Mouse (Mus musculus) forebrain, embryonic 16.5 days (tissue): ENCODE data around the gene Avl9. TPM values are rescaled to one million over a fixed set of nuclear protein-coding genes. Genes with fewer than 3 reads are reported as not detected.
A peak's percentile ranks its signal among the peaks of the same experiment; 100 is the strongest.

ENCODE experiments used
- ATAC-seq: fragments of 200-750 bp; cut with Nextera tagmentation; 2 replicates; pipeline ENCODE4 v1.8.0; 2017; ENCODE audit warnings: mild to moderate bottlenecking, moderate library complexity
- H3K27ac ChIP-seq: fragments of 300-500 bp; sonication (generic); 2 replicates; pipeline ENCODE4 v1.5.1; 2014; ENCODE audit warnings: low read length, control low read depth
- H3K27me3 ChIP-seq: fragments of 300-500 bp; sonication (generic); replicated peaks from 2 replicates; pipeline ENCODE4 v1.6.1; 2014; ENCODE audit warnings: low read length; ENCODE audit not compliant: control insufficient read depth, insufficient read depth
- H3K36me3 ChIP-seq: fragments of 300-500 bp; sonication (generic); 2 replicates; pipeline ENCODE4 v1.6.1; 2014; ENCODE audit not compliant: control insufficient read depth, insufficient read depth
- H3K4me1 ChIP-seq: fragments of 300-500 bp; sonication (generic); replicated peaks from 2 replicates; pipeline ENCODE4 v1.6.1; 2014; ENCODE audit warnings: low read length; ENCODE audit not compliant: control insufficient read depth, insufficient read depth
- H3K4me2 ChIP-seq: fragments of 300-500 bp; sonication (generic); 2 replicates; pipeline ENCODE4 v1.6.1; 2014; ENCODE audit warnings: mild to moderate bottlenecking, low read length, control low read depth
- H3K4me3 ChIP-seq: fragments of 300-500 bp; sonication (generic); replicated peaks from 2 replicates; pipeline ENCODE4 v1.5.1; 2014; ENCODE audit warnings: mild to moderate bottlenecking, low read length, control low read depth
- H3K9ac ChIP-seq: fragments of 300-500 bp; sonication (generic); replicated peaks from 2 replicates; pipeline ENCODE4 v1.6.1; 2014; ENCODE audit warnings: low read depth, low read length, control low read depth
- H3K9me3 ChIP-seq: fragments of 300-500 bp; sonication (generic); 2 replicates; pipeline ENCODE4 v1.6.1; 2016; ENCODE audit warnings: low read length; ENCODE audit not compliant: control insufficient read depth
- WGBS: fragments of 180-500 bp; shearing (Covaris S2); extraction: QIAGEN DNeasy Blood & Tissue Kit; methylation state at CpG from one replicate; pipeline ENCODE4 v1.1.7; 2014; 5-methylcytosine and 5-hydroxymethylcytosine counted together
- polyA plus RNA-seq: library from polyadenylated mRNA; unstranded; fragments of >200 nt; fragmentation: Nextera tagmentation; extraction: Ambion mirVana; gene quantifications from 2 replicates; pipeline ENCODE4 v1.2.1, GENCODE M21; 2015

Gene Avl9
- polyA plus RNA-seq: 40.3 and 45.8 TPM in 2 replicates

GRCm38 (mm10) chr6:56714574-56715269 lies at the start of gene Avl9:
Avl9 (plus strand) TSS chr6:56714899.
- H3K9ac ChIP-seq: peak within 1 kb of the TSS; percentile 93
- WGBS: under 1% methylated on average over 63 of the region's 64 CpGs
- peak; percentile 98 for ATAC-seq
- no peaks in the 10 kb centered on the region for H3K36me3 ChIP-seq
- H3K27ac ChIP-seq: peak within 1 kb of the TSS; percentile 97
- H3K4me3 ChIP-seq: peak within 1 kb of the TSS; percentile 93
- peaks cover 13% of the 10 kb centered on the region for H3K4me1 ChIP-seq
- no peaks in the 10 kb centered on the region for H3K9me3 ChIP-seq
- peak within 1 kb of the TSS; percentile 83 for H3K4me2 ChIP-seq
- no peaks in the 10 kb centered on the region for H3K27me3 ChIP-seq

GRCm38 (mm10) chr6:56688238-56688637 lies 26.5 kb upstream of the Avl9 start:
- no peak overlapping the region for H3K4me3 ChIP-seq
- H3K4me2 ChIP-seq: no peak overlapping the region
- no peak overlapping the region for H3K9ac ChIP-seq
- H3K27ac ChIP-seq: no peak overlapping the region
- H3K36me3 ChIP-seq: no peaks in the 10 kb centered on the region
- H3K9me3 ChIP-seq: no peaks in the 10 kb centered on the region
- no peaks in the 10 kb centered on the region for H3K4me1 ChIP-seq
- H3K27me3 ChIP-seq: no peaks in the 10 kb centered on the region
- ATAC-seq: no peak
- 93% methylated on average over 3 of the region's 3 CpGs for WGBS

- no peaks in the 10 kb centered on the region for H3K36me3 ChIP-seq
- WGBS: 2% methylated on average over 2 of the region's 2 CpGs
- ATAC-seq: 0 out of 2 replicates have a peak, but pooled peaks have one; percentile 33
These were observed 23.5 kb upstream of the Avl9 start for GRCm38 (mm10) chr6:56691205-56691604.

GRCm38 (mm10) chr6:56692445-56692844 lies 22.3 kb upstream of the Avl9 start:
- H3K9ac ChIP-seq: no peak overlapping the region
- no peak for ATAC-seq
- WGBS: 68% methylated on average over 4 of the region's 4 CpGs

More at GRCm38 (mm10) chr6:56691205-56691604, 23.5 kb upstream of the Avl9 start:
- H3K4me1 ChIP-seq: no peaks in the 10 kb centered on the region
- H3K9me3 ChIP-seq: no peaks in the 10 kb centered on the region
- no peaks in the 10 kb centered on the region for H3K27me3 ChIP-seq
- no peak overlapping the region for H3K9ac ChIP-seq
- H3K27ac ChIP-seq: no peak overlapping the region
- H3K4me3 ChIP-seq: no peak overlapping the region
- no peak overlapping the region for H3K4me2 ChIP-seq

GRCm38 (mm10) chr6:56703931-56704900 lies 10.5 kb upstream of the Avl9 start, which contains the start of gene Lsm5:
Lsm5 (minus strand) TSS chr6:56704710.
- under 1% methylated on average over 46 of the region's 46 CpGs for WGBS
- Histone ChIP-seq H3K9ac (peak within 1 kb of the TSS; percentile 63), H3K4me3 (peak within 1 kb of the TSS; percentile 77), H3K4me1 (peaks cover 6% of the 10 kb centered on the region), H3K4me2 (peak within 1 kb of the TSS; percentile 89), H3K27me3 (no peaks in the 10 kb centered on the region), H3K9me3 (peaks cover 2% of the 10 kb centered on the region; the same call in 1 of the 2 replicates), H3K27ac (peak within 1 kb of the TSS; percentile 23; the same call in 1 of the 2 replicates), H3K36me3 (no peaks in the 10 kb centered on the region)
- peak; percentile 93 for ATAC-seq

More at GRCm38 (mm10) chr6:56692445-56692844, 22.3 kb upstream of the Avl9 start:
- no peak overlapping the region for H3K27ac ChIP-seq
- H3K36me3 ChIP-seq: no peaks in the 10 kb centered on the region
- H3K4me2 ChIP-seq: no peak overlapping the region
- no peaks in the 10 kb centered on the region for H3K27me3 ChIP-seq
- H3K9me3 ChIP-seq: no peaks in the 10 kb centered on the region
- no peaks in the 10 kb centered on the region for H3K4me1 ChIP-seq
- H3K4me3 ChIP-seq: no peak overlapping the region

- Histone ChIP-seq H3K9me3 (no peaks in the 10 kb centered on the region), H3K27ac (peak overlapping the region; percentile 97), H3K4me1 (peaks cover 13% of the 10 kb centered on the region), H3K4me3 (peak overlapping the region; percentile 93), H3K36me3 (no peaks in the 10 kb centered on the region), H3K27me3 (no peaks in the 10 kb centered on the region), H3K9ac (peak overlapping the region; percentile 93), H3K4me2 (peak overlapping the region; percentile 83)
- no peak for ATAC-seq
- 46% methylated on average over 7 of the region's 7 CpGs for WGBS
These were observed 519 bp upstream of the Avl9 start for GRCm38 (mm10) chr6:56714186-56714573.

- Histone ChIP-seq H3K4me3 (peak overlapping the region; percentile 93), H3K9ac (peak overlapping the region; percentile 93), H3K27me3 (no peaks in the 10 kb centered on the region), H3K4me1 (peaks cover 13% of the 10 kb centered on the region), H3K4me2 (peak overlapping the region; percentile 83), H3K9me3 (no peaks in the 10 kb centered on the region), H3K27ac (peak overlapping the region; percentile 97), H3K36me3 (no peaks in the 10 kb centered on the region)
- no peak for ATAC-seq
- WGBS: under 1% methylated on average over 25 of the region's 25 CpGs
These were observed 569 bp downstream of the Avl9 start for GRCm38 (mm10) chr6:56715270-56715666.

GRCm38 (mm10) chr6:56719071-56719470 lies 4.4 kb downstream of the Avl9 start:
- Histone ChIP-seq H3K9ac (no peak overlapping the region), H3K27ac (no peak overlapping the region), H3K4me2 (no peak overlapping the region), H3K4me3 (no peak overlapping the region), H3K9me3 (no peaks in the 10 kb centered on the region), H3K36me3 (no peaks in the 10 kb centered on the region), H3K27me3 (no peaks in the 10 kb centered on the region), H3K4me1 (peaks cover 16% of the 10 kb centered on the region)
- WGBS: 87% methylated on average over 1 of the region's 1 CpGs
- ATAC-seq: no peak

- H3K27ac ChIP-seq: no peak overlapping the region
- WGBS: 56% methylated on average over 3 of the region's 3 CpGs
- ATAC-seq: no peak
These were observed 6.2 kb downstream of the Avl9 start for GRCm38 (mm10) chr6:56720877-56721276.

More at GRCm38 (mm10) chr6:56720877-56721276, 6.2 kb downstream of the Avl9 start:
- Histone ChIP-seq H3K4me2 (no peak overlapping the region), H3K36me3 (peaks cover 5% of the 10 kb centered on the region), H3K9ac (no peak overlapping the region), H3K4me3 (no peak overlapping the region), H3K9me3 (no peaks in the 10 kb centered on the region), H3K27me3 (no peaks in the 10 kb centered on the region), H3K4me1 (peaks cover 15% of the 10 kb centered on the region)
